Mouse (Mus musculus) neural tube, embryonic 14.5 days (tissue): Measurements from ENCODE around the gene Ankfn1. TPM values are rescaled to one million over a fixed set of nuclear protein-coding genes. Genes with fewer than 3 reads are reported as not detected.

Experiments
- ATAC-seq: fragments of 200-750 bp; cut with Nextera tagmentation; 2 replicates; pipeline ENCODE4 v1.8.0; 2017; ENCODE audit warnings: low read depth, mild to moderate bottlenecking, moderate TSS enrichment, moderate library complexity
- H3K27ac ChIP-seq: fragments of 300-500 bp; sonication (generic); 2 replicates; pipeline ENCODE4 v1.5.1; 2014; ENCODE audit warnings: low read depth, mild to moderate bottlenecking, control low read depth, low read length, moderate library complexity, mixed read lengths
- H3K27me3 ChIP-seq: fragments of 300-500 bp; sonication (generic); 2 replicates; pipeline ENCODE4 v1.6.1; 2014; ENCODE audit warnings: low read length; ENCODE audit not compliant: control insufficient read depth, insufficient read depth
- H3K36me3 ChIP-seq: fragments of 300-500 bp; sonication (generic); 2 replicates; pipeline ENCODE4 v1.6.1; 2014; ENCODE audit warnings: low read length, mixed read lengths; ENCODE audit not compliant: control insufficient read depth, insufficient read depth
- H3K4me1 ChIP-seq: fragments of 300-500 bp; sonication (generic); 2 replicates; pipeline ENCODE4 v1.6.1; 2014; ENCODE audit warnings: low read length; ENCODE audit not compliant: control insufficient read depth, insufficient read depth
- H3K4me2 ChIP-seq: fragments of 300-500 bp; sonication (generic); 2 replicates; pipeline ENCODE4 v1.6.1; 2014; ENCODE audit warnings: mild to moderate bottlenecking, low read depth, low read length, control low read depth
- H3K4me3 ChIP-seq: fragments of 300-500 bp; sonication (generic); 2 replicates; pipeline ENCODE4 v1.5.1; 2014; ENCODE audit warnings: low read depth, low read length, control low read depth, mixed read lengths
- H3K9ac ChIP-seq: fragments of 300-500 bp; sonication (generic); replicated peaks from 2 replicates; pipeline ENCODE4 v1.6.1; 2014; ENCODE audit warnings: low read depth, mild to moderate bottlenecking, control low read depth, low read length, mixed read lengths
- H3K9me3 ChIP-seq: fragments of 300-500 bp; sonication (generic); 2 replicates; pipeline ENCODE4 v1.6.1; 2016; ENCODE audit warnings: low read length; ENCODE audit not compliant: control insufficient read depth
- WGBS: fragments of 180-500 bp; shearing (Covaris S2); extraction: QIAGEN DNeasy Blood & Tissue Kit; methylation state at CpG from one replicate; pipeline ENCODE4 v1.1.7; 2014; 5-methylcytosine and 5-hydroxymethylcytosine counted together
- polyA plus RNA-seq: library from polyadenylated mRNA; unstranded; fragments of >200 nt; fragmentation: Nextera tagmentation; extraction: Ambion mirVana; gene quantifications from 2 replicates; pipeline ENCODE4 v1.2.1, GENCODE M21; 2014

The Ankfn1 gene
- polyA plus RNA-seq, 1 experiment from 2014 or later, result 8.4 TPM

GRCm38 (mm10) chr11:89363981-89364380 is 413.5 kb downstream of the Ankfn1 start:
- WGBS, result 86% methylated on average over 3 of the region's 3 CpGs
- no peak overlapping the region for H3K4me2 ChIP-seq

GRCm38 (mm10) chr11:89360895-89361294 is 416.6 kb downstream of the Ankfn1 start:
- H3K36me3 ChIP-seq, result no peaks in the 10 kb centered on the region
- 91% methylated on average over 3 of the region's 3 CpGs for WGBS
- no peak overlapping the region for H3K4me3 ChIP-seq
- no peak overlapping the region for H3K27ac ChIP-seq
- no peak overlapping the region for H3K9ac ChIP-seq
- no peaks in the 10 kb centered on the region for H3K9me3 ChIP-seq
- ATAC-seq, result no peak
- peaks cover 7% of the 10 kb centered on the region; the same call in 1 of the 2 replicates for H3K4me1 ChIP-seq
- no peaks in the 10 kb centered on the region for H3K27me3 ChIP-seq
- H3K4me2 ChIP-seq, result no peak overlapping the region

More at GRCm38 (mm10) chr11:89363981-89364380, 413.5 kb downstream of the Ankfn1 start:
- H3K9me3 ChIP-seq, result no peaks in the 10 kb centered on the region
- no peaks in the 10 kb centered on the region for H3K36me3 ChIP-seq
- H3K27me3 ChIP-seq, result no peaks in the 10 kb centered on the region
- H3K4me3 ChIP-seq, result no peak overlapping the region
- ATAC-seq, result no peak
- no peak overlapping the region for H3K9ac ChIP-seq
- H3K27ac ChIP-seq, result no peak overlapping the region
- H3K4me1 ChIP-seq, result no peaks in the 10 kb centered on the region

- no peak overlapping the region for H3K4me3 ChIP-seq
- no peaks in the 10 kb centered on the region for H3K36me3 ChIP-seq
- no peak overlapping the region for H3K27ac ChIP-seq
- ATAC-seq, result no peak
- H3K9me3 ChIP-seq, result no peaks in the 10 kb centered on the region
- no peak overlapping the region for H3K4me2 ChIP-seq
- WGBS, result 19% methylated on average over 5 of the region's 5 CpGs
- peaks cover 11% of the 10 kb centered on the region; the same call in 1 of the 2 replicates for H3K4me1 ChIP-seq
- H3K9ac ChIP-seq, result no peak overlapping the region
- H3K27me3 ChIP-seq, result no peaks in the 10 kb centered on the region
Measured at GRCm38 (mm10) chr11:89358546-89358945, 418.9 kb downstream of the Ankfn1 start.

- no peaks in the 10 kb centered on the region for H3K27me3 ChIP-seq
- no peaks in the 10 kb centered on the region for H3K36me3 ChIP-seq
- H3K9ac ChIP-seq, result no peak overlapping the region
- peaks cover 11% of the 10 kb centered on the region; the same call in 1 of the 2 replicates for H3K4me1 ChIP-seq
- no peak overlapping the region for H3K4me2 ChIP-seq
- no peak for ATAC-seq
- no peaks in the 10 kb centered on the region for H3K9me3 ChIP-seq
- WGBS, result 90% methylated on average over 2 of the region's 2 CpGs
- H3K4me3 ChIP-seq, result no peak overlapping the region
- H3K27ac ChIP-seq, result no peak overlapping the region
Measured at GRCm38 (mm10) chr11:89356479-89356878, 421.0 kb downstream of the Ankfn1 start.

GRCm38 (mm10) chr11:89356018-89356417 is 421.4 kb downstream of the Ankfn1 start:
- no peak for ATAC-seq
- 66% methylated on average over 5 of the region's 5 CpGs for WGBS
- no peak overlapping the region for H3K4me2 ChIP-seq
- H3K9ac ChIP-seq, result no peak overlapping the region
- H3K27ac ChIP-seq, result no peak overlapping the region
- H3K27me3 ChIP-seq, result no peaks in the 10 kb centered on the region
- no peaks in the 10 kb centered on the region for H3K36me3 ChIP-seq
- peaks cover 11% of the 10 kb centered on the region; the same call in 1 of the 2 replicates for H3K4me1 ChIP-seq
- H3K9me3 ChIP-seq, result no peaks in the 10 kb centered on the region
- H3K4me3 ChIP-seq, result no peak overlapping the region

- Histone ChIP-seq H3K9ac (no peak overlapping the region), H3K27ac (no peak overlapping the region), H3K36me3 (no peaks in the 10 kb centered on the region), H3K4me3 (no peak overlapping the region), H3K27me3 (no peaks in the 10 kb centered on the region), H3K4me1 (no peaks in the 10 kb centered on the region), H3K9me3 (no peaks in the 10 kb centered on the region), H3K4me2 (no peak overlapping the region)
- ATAC-seq, result no peak
- WGBS, result 36% methylated on average over 12 of the region's 12 CpGs
Measured at GRCm38 (mm10) chr11:89340238-89340637, 437.2 kb downstream of the Ankfn1 start.

Other genes with a start within 250 kb of the Ankfn1 start
- gene Pctp, start 225.2 kb upstream of the Ankfn1 start, polyA plus RNA-seq, result 0.90 and 1.5 TPM in 2 replicates